Mouse (Mus musculus) CD4-positive helper T cell, adult 2 months (primary cell): Measurements from ENCODE around the gene Col24a1.

Experiments used
- DNase-seq: peaks from one replicate; pipeline ENCODE4 v3.0.0-alpha.2; 2012; ENCODE audit warnings: low read depth, missing footprints, low spot score

Col24a1 gene

GRCm38 (mm10) chr3:145462351-145462750 lies 170.1 kb downstream of the Col24a1 start:
- DNase-seq = no peak

- no peak for DNase-seq
These were observed 171.5 kb downstream of the Col24a1 start for GRCm38 (mm10) chr3:145463731-145464130.

GRCm38 (mm10) chr3:145471094-145471493 lies 178.8 kb downstream of the Col24a1 start:
- no peak for DNase-seq

DNA sequence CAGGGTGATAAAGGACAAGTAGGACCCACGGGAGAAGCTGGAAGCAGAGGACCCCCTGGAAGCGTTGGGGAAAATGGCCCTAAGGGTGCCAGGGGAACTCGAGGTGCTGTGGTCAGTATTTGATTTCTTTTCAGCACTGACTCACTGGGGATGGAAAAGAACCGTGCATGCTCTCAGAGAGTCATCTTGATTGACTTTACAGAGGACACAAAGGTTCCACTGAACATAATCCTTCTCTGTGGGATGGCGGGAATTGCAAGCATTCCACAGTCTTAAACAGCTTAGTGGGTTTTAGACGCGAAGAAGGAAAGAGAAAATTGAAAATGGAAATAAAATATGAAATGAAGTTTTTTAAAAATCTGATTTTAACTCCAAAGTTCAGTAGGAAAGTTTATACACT lies 181.9 kb downstream of the Col24a1 start:
- no peak for DNase-seq

GRCm38 (mm10) chr3:145476634-145477033 lies 184.4 kb downstream of the Col24a1 start:
- DNase-seq = no peak

GRCm38 (mm10) chr3:145477074-145477473 lies 184.8 kb downstream of the Col24a1 start:
- no peak for DNase-seq

DNA sequence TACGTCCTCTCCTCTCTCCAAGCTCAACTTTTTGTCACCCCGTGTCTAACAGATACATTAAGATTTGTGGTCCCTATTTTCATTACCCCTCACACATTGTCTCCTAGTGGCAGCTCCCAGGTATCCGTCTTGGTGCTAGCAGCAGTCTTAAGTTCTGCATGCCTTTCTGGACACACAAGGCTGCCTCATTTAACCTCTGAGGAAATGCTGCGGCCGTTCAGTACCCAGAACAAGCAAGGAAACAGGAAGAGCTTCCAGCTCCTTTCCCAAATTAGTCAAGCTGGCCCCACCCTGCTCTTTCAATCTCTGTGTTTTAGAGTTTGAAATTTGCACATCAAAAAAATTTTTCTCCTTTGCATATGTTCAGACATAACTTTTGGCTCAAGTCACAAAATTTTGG lies 186.2 kb downstream of the Col24a1 start:
- DNase-seq = no peak

GRCm38 (mm10) chr3:145490279-145490678 lies 198.0 kb downstream of the Col24a1 start:
- no peak for DNase-seq

DNA sequence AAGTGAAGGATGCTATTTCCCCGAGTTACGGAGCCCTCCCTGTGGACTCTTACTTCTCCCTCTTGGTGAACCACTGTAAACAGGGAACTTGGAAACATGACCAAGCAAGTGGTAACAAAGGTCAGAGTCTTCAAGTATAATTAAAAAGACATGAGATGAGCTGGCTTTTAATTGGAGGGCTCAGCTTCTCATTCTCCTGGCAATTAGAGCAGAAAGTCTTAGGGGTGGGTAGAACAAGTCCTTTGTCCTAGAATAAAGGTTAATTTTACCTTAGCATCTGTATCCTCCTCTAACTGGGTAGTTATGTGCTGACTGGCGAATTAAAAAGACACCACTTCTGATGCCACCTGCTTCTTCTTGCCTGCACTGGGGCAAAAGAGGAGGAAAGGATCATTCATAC lies 199.1 kb downstream of the Col24a1 start:
- no peak for DNase-seq

DNA sequence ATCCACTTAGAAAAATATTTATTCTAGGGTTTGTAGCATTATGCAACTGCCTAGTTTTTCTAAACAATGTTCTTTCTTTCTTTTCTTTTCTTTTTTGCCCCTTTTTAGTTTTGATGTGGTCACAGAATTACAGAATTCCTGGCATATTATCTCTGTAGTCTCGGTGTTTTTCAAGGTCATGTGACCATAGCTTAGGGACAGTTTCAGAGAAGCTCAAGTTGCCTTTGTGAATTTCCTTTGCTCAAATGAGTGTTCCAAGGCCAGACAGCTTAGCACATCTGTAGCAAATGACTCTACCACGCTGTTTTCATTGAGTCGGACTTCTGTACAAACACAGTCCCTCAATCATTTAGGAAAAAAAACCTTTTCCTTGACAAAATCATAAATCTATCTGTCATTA lies 205.9 kb downstream of the Col24a1 start:
- no peak for DNase-seq

DNA sequence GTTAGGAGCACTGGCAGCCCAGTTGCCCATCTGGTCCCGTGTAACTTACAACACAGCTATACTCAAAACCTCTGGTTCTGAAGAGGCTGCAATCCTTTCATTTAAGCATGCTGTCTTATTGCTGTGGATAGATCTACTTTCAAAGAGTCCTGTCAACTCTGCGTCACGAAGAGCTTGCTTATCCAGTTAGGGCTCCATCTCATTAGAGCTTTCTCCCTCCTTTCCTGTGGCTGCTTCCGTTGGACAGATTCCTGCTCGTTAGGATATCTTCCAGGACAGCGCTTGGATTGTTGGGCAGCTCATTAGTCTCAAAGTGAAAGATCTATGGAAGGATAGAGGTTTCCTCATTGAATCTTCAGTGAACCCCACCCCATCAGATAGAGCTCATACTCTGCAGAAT lies 206.6 kb downstream of the Col24a1 start:
- DNase-seq = no peak

GRCm38 (mm10) chr3:145504830-145505229 lies 212.6 kb downstream of the Col24a1 start:
- no peak for DNase-seq

DNA sequence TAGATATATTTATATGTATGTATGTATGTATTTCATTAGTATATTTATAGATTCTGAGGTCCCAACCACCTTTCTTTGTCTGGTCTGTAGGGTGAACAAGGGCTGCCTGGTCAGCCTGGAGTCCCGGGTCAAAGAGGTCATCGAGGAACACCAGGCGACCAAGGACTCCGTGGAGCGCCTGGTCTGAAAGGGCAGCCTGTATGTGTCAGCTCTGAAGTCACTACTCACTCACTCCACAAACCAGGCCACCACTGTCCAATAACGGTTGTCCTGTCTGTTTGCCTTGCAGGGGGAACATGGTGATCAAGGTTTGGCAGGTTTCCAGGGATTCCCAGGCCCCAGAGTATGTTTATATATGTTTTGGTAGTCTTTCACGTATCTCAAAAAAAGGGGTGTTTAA lies 216.3 kb downstream of the Col24a1 start:
- no peak for DNase-seq

DNA sequence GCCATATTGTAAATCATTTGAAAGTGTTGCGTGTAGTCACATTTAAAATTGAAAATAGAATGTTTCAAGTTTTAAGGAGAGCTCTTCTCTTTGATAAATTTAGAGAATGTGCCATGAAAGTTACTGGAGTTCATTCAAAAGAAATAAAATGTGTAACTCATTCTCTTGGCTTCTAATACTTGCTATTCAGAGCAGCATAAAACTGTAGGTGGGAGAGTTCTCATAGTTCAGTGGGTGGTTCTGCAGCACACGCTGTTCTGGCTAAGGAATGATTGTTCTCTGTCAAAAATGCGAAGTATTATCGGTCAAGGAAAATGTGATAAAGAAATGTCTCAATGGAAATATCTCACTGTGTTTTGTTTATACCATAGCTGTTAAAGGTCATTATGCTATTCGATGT lies 221.9 kb downstream of the Col24a1 start:
- DNase-seq = no peak

GRCm38 (mm10) chr3:145521528-145522080 lies 229.3 kb downstream of the Col24a1 start:
- no peak for DNase-seq

DNA sequence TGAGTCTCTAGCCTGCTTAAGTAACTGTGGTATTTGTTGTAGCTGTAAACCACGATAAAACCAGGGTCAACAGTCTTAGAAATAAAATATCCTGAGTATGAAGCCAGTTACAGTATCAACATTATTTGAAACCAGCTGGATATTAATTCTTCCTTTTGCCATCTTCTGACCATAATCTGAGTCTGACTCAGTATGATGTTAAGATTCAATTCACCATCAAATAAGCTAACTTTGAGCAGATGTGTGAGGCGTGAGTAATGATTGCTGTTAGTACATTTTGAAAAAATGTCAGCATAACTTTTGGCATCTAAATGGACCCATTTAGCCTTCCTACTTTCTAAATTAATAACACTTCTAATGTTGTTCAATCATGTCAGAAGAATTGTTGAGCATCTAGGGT lies 230.0 kb downstream of the Col24a1 start:
- no peak for DNase-seq

- no peak for DNase-seq
These were observed 233.0 kb downstream of the Col24a1 start for GRCm38 (mm10) chr3:145525266-145525665.

DNA sequence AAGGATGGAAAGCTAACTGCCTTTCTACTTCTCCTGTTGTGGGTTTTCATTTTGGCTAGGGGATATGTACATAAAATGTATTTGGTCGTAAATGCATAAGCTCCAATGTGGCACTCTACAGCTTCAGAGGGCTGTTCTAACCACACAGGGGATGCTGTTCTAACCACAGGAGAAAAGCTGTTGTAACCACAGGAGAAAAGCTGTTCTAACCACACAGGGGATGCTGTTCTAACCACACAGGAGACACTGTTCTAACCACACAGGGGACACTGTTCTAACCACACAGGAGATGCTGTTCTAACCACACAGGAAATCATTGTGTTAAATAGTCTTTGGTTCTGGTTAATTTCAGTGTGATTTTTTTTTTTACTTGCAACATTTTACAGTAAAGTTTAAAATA lies 245.6 kb downstream of the Col24a1 start:
- DNase-seq = peak; percentile 40

DNA sequence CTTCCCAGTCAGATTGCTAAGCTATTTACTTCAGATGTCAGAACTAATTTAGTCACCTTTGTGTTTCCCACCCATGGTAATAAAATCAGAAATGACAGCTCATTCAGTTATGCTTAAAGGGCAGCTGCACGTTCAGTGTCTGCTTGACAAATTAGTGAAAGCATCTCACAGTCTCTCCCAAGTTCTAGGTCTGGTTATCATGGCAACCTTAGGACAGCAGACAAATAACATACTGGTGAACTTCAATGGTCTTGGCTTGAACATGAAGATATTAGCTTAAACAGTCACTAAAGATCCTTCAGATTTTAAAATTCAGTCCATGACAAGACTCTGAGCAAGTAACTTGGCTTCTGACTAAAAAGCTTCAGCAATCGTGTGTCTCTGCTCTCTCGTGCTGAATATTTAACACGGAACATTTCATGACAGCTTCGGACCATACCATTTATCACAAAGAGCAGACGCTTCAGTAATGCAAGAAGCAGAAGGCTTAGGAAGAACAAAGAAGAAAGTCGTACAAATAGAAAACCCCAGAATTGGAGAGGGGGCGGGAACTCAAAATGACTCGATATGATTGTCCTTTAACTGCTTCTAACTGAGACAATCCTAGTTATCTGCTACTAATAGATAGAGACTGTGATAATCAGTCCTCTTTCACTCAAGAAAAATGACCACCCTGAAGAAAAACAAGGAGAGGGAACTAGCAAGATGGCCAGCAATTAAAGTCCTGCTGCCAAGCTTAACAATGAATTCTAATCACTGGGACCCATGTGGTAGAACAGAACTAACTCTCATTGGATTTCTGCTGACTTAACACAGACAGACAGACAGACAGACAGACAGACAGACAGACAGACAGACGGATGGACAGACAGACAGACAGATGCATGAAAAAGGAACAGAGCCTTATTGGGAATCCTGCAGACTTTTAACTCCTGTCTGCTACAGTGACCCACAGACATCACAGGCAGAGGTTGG lies 256.5 kb downstream of the Col24a1 start:
- DNase-seq = no peak

- no peak for DNase-seq
These were observed 257.9 kb downstream of the Col24a1 start for GRCm38 (mm10) chr3:145550216-145550615.

DNA sequence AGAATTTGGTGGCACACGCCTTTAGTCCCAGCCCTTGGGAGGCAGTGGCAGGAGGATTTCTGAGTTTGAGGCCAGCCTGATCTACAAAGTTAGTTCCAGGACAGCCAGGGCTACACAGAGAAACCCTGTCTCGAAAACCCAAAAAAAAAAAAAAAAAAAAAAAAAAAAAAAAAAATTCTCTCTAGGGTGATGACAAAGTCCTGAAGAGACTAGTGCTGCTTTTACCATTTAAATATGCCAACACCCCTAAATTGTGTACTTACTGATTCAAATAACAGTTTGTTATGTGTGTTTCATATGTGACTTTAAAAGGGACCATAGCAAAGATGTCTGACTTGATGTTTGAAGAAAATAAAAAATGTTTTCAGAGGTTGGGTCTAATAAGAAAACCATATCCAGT lies 262.1 kb downstream of the Col24a1 start:
- no peak for DNase-seq

DNA sequence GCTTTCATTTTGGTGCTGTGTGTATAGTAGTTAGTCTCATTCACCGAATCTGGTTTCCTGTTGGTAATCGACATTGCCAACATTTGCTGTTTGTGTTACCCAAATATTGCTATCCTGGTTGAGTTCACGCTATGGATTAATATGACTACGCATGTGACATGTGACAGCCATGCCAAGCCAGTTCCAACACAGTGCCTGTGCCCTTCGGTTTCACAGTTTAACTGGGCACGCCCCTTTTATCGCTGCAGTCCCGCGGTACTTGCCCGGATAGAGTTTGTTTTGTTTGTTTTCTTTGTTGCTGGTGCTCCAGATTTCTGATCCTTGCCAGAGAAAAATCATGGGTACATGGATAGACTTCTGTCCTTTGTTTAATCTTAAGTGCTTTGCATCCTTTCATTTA lies 263.9 kb downstream of the Col24a1 start:
- no peak for DNase-seq

GRCm38 (mm10) chr3:145559675-145560074 lies 267.4 kb downstream of the Col24a1 start:
- DNase-seq = no peak
